Mouse (Mus musculus) urinary bladder, postnatal 10 days (tissue): ENCODE measurements around the gene Neurl1a.

ENCODE experiments used
- DNase-seq: peaks from one replicate; pipeline ENCODE4 v3.0.0; 2022; ENCODE audit warnings: low spot score

Gene Neurl1a

GRCm38 (mm10) chr19:47168223-47168622 lies 10.4 kb upstream of the Neurl1a start:
- no peak for DNase-seq

GRCm38 (mm10) chr19:47168793-47169412 lies 9.7 kb upstream of the Neurl1a start:
- peak; percentile 53 for DNase-seq

- DNase-seq, result no peak
Measured at GRCm38 (mm10) chr19:47174515-47174914, 4.1 kb upstream of the Neurl1a start.

GRCm38 (mm10) chr19:47175472-47175871 lies 3.1 kb upstream of the Neurl1a start:
- DNase-seq, result no peak

GRCm38 (mm10) chr19:47176916-47177505 lies 1.6 kb upstream of the Neurl1a start:
- no peak for DNase-seq

GRCm38 (mm10) chr19:47178001-47178400 lies 619 bp upstream of the Neurl1a start:
- DNase-seq, result no peak

GRCm38 (mm10) chr19:47179272-47179809 lies 721 bp downstream of the Neurl1a start:
- no peak for DNase-seq

- no peak for DNase-seq
Measured at GRCm38 (mm10) chr19:47180011-47180410, 1.4 kb downstream of the Neurl1a start.

- no peak for DNase-seq
Measured at GRCm38 (mm10) chr19:47184221-47184620, 5.6 kb downstream of the Neurl1a start.

GRCm38 (mm10) chr19:47184736-47185135 lies 6.1 kb downstream of the Neurl1a start:
- DNase-seq, result no peak

- no peak for DNase-seq
Measured at GRCm38 (mm10) chr19:47186514-47187275, 8.1 kb downstream of the Neurl1a start.

- no peak for DNase-seq
Measured at GRCm38 (mm10) chr19:47188515-47189128, 10.0 kb downstream of the Neurl1a start.

- DNase-seq, result no peak
Measured at GRCm38 (mm10) chr19:47192158-47192557, 13.5 kb downstream of the Neurl1a start.

GRCm38 (mm10) chr19:47198671-47199350 lies 20.2 kb downstream of the Neurl1a start:
- no peak for DNase-seq

GRCm38 (mm10) chr19:47201972-47202371 lies 23.4 kb downstream of the Neurl1a start:
- DNase-seq, result no peak

GRCm38 (mm10) chr19:47202429-47202828 lies 23.8 kb downstream of the Neurl1a start:
- DNase-seq, result no peak

GRCm38 (mm10) chr19:47203042-47203441 lies 24.4 kb downstream of the Neurl1a start:
- DNase-seq, result no peak

- DNase-seq, result no peak
Measured at GRCm38 (mm10) chr19:47204653-47205052, 26.0 kb downstream of the Neurl1a start.

- DNase-seq, result no peak
Measured at GRCm38 (mm10) chr19:47206126-47206525, 27.5 kb downstream of the Neurl1a start.

GRCm38 (mm10) chr19:47210432-47210831 lies 31.8 kb downstream of the Neurl1a start:
- no peak for DNase-seq

GRCm38 (mm10) chr19:47211609-47212312 lies 33.1 kb downstream of the Neurl1a start:
- DNase-seq, result no peak
